Mouse (Mus musculus) lung, adult 2 months (tissue): ENCODE results near the gene Ptafr.

Experiments
- CTCF ChIP-seq: fragments of 200-500 bp; IDR thresholded peaks from 2 replicates; pipeline ENCODE4 v1.5.1; 2011; ENCODE audit warnings: mild to moderate bottlenecking, low read length, control low read depth; ENCODE audit not compliant: insufficient read depth
- POLR2A ChIP-seq: fragments of 200-500 bp; IDR thresholded peaks from 2 replicates; pipeline ENCODE4 v1.6.1; 2011; ENCODE audit warnings: low read depth, mild to moderate bottlenecking, control low read depth, low read length, borderline replicate concordance; ENCODE audit errors: extremely low read depth

DNA sequence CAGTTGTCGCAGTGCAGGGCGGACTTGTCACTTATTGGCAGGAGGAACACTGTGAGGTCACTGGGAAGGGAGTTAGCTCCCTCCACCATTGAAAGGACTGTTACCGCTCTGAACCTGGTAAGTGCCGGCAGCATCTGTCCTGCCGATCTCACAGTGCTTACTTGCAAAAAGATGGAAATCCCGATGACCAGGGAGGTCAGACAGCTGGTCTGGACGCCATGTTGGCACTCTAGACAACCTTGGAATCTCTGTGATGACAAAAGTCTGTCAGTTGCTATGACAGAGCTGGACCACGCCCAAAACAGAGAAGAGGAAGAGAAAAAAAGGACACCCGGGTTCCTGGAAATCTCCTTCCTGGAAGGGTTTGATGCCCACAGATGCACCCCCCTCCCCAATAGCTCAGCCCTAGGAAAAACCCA is 3.5 kb downstream of the Ptafr start:
- TF ChIP-seq CTCF (no peak), POLR2A (no peak)
